Mouse (Mus musculus) heart, embryonic 15.5 days (tissue): ENCODE data around the gene Tspo2. TPM values are rescaled to one million over a fixed set of nuclear protein-coding genes. Genes with fewer than 3 reads are reported as not detected.
"Not testable (repeated sequence)": the region's sequence is repeated elsewhere in the genome, so short reads cannot be mapped to it uniquely, and the experiment has no call there.

Experiments
- ATAC-seq: fragments of 200-750 bp; cut with Nextera tagmentation; replicated peaks from 2 replicates; pipeline ENCODE4 v1.8.0; 2017; ENCODE audit warnings: low read depth, moderate TSS enrichment; ENCODE audit not compliant: insufficient number of reproducible peaks, insufficient read depth, low FRiP score
- H3K27ac ChIP-seq: fragments of 300-500 bp; sonication (generic); 2 replicates; pipeline ENCODE4 v1.5.1; 2015; ENCODE audit warnings: mild to moderate bottlenecking, inconsistent platforms
- H3K27me3 ChIP-seq: fragments of 300-500 bp; sonication (generic); 2 replicates; pipeline ENCODE4 v1.6.1; 2015; ENCODE audit warnings: inconsistent platforms
- H3K36me3 ChIP-seq: fragments of 300-500 bp; sonication (generic); 2 replicates; pipeline ENCODE4 v1.6.1; 2015; ENCODE audit warnings: mild to moderate bottlenecking, inconsistent platforms
- H3K4me1 ChIP-seq: fragments of 300-500 bp; sonication (generic); replicated peaks from 2 replicates; pipeline ENCODE4 v1.6.1; 2015; ENCODE audit warnings: inconsistent platforms
- H3K4me2 ChIP-seq: fragments of 300-500 bp; sonication (generic); 2 replicates; pipeline ENCODE4 v1.6.1; 2015; ENCODE audit warnings: inconsistent platforms, mild to moderate bottlenecking, moderate library complexity
- H3K4me3 ChIP-seq: fragments of 300-500 bp; sonication (generic); 2 replicates; pipeline ENCODE4 v1.5.1; 2015; ENCODE audit warnings: mild to moderate bottlenecking, inconsistent platforms
- H3K9ac ChIP-seq: fragments of 300-500 bp; sonication (generic); 2 replicates; pipeline ENCODE4 v1.6.1; 2015; ENCODE audit warnings: mild to moderate bottlenecking, inconsistent platforms
- H3K9me3 ChIP-seq: fragments of 300-500 bp; sonication (generic); replicated peaks from 2 replicates; pipeline ENCODE4 v1.6.1; 2016; ENCODE audit warnings: inconsistent platforms
- WGBS: fragments of 180-500 bp; shearing (Covaris S2); methylation state at CpG from one replicate; pipeline ENCODE4 v1.1.7; 2015; ENCODE audit warnings: mixed read lengths; 5-methylcytosine and 5-hydroxymethylcytosine counted together
- polyA plus RNA-seq: library from polyadenylated mRNA; unstranded; fragments of >200 nt; fragmentation: Nextera tagmentation; extraction: Ambion mirVana; gene quantifications from 2 replicates; pipeline ENCODE4 v1.2.1, GENCODE M21; 2015

Tspo2 gene
- 7.7 and 8.3 TPM in 2 replicates for polyA plus RNA-seq

GRCm38 (mm10) chr17:48451353-48451675 lies at the start of gene Tspo2:
TSS of gene Tspo2 (minus strand) at chr17:48451522.
- ATAC-seq, result 0 out of 2 replicates have a peak, but pooled peaks have one; percentile 26
- 53% methylated on average over 7 of the region's 7 CpGs for WGBS
- H3K27ac ChIP-seq, result no peak within 1 kb of the TSS
- no peak within 1 kb of the TSS for H3K9ac ChIP-seq
- no peaks in the 10 kb centered on the region for H3K36me3 ChIP-seq
- H3K4me3 ChIP-seq, result no peak within 1 kb of the TSS
- no peaks in the 10 kb centered on the region for H3K27me3 ChIP-seq
- H3K4me2 ChIP-seq, result no peak within 1 kb of the TSS
- H3K9me3 ChIP-seq, result no peaks in the 10 kb centered on the region
- no peaks in the 10 kb centered on the region for H3K4me1 ChIP-seq

GRCm38 (mm10) chr17:48500846-48501445 lies 49.6 kb upstream of the Tspo2 start:
- WGBS, result 70% methylated on average over 7 of the region's 7 CpGs
- H3K4me3 ChIP-seq, result no peak overlapping the region
- H3K36me3 ChIP-seq, result no peaks in the 10 kb centered on the region
- H3K27me3 ChIP-seq, result no peaks in the 10 kb centered on the region
- no peak overlapping the region for H3K4me2 ChIP-seq
- H3K9ac ChIP-seq, result no peak overlapping the region
- H3K9me3 ChIP-seq, result no peaks in the 10 kb centered on the region
- no peak overlapping the region for H3K27ac ChIP-seq
- peaks cover 5% of the 10 kb centered on the region for H3K4me1 ChIP-seq
- no peak for ATAC-seq

- ATAC-seq, result no peak
- 61% methylated on average over 3 of the region's 3 CpGs for WGBS
These were observed 46.7 kb upstream of the Tspo2 start for GRCm38 (mm10) chr17:48497986-48498385.

GRCm38 (mm10) chr17:48493986-48494385 lies 42.7 kb upstream of the Tspo2 start:
- H3K27me3 ChIP-seq, result no peaks in the 10 kb centered on the region
- no peak overlapping the region for H3K27ac ChIP-seq
- 56% methylated on average over 8 of the region's 8 CpGs for WGBS
- H3K9ac ChIP-seq, result no peak overlapping the region
- no peaks in the 10 kb centered on the region for H3K9me3 ChIP-seq
- no peak overlapping the region for H3K4me2 ChIP-seq
- H3K4me1 ChIP-seq, result no peaks in the 10 kb centered on the region
- H3K4me3 ChIP-seq, result no peak overlapping the region
- no peaks in the 10 kb centered on the region for H3K36me3 ChIP-seq
- no peak for ATAC-seq

More at GRCm38 (mm10) chr17:48497986-48498385, 46.7 kb upstream of the Tspo2 start:
- Histone ChIP-seq H3K27me3 (no peaks in the 10 kb centered on the region), H3K9me3 (no peaks in the 10 kb centered on the region), H3K4me2 (no peak overlapping the region), H3K36me3 (no peaks in the 10 kb centered on the region), H3K4me1 (no peaks in the 10 kb centered on the region), H3K27ac (no peak overlapping the region), H3K4me3 (no peak overlapping the region), H3K9ac (no peak overlapping the region)

GRCm38 (mm10) chr17:48493582-48493981 lies 42.3 kb upstream of the Tspo2 start:
- Histone ChIP-seq H3K27ac (no peak overlapping the region), H3K9ac (no peak overlapping the region), H3K4me2 (no peak overlapping the region), H3K4me3 (no peak overlapping the region), H3K36me3 (no peaks in the 10 kb centered on the region), H3K9me3 (no peaks in the 10 kb centered on the region), H3K27me3 (no peaks in the 10 kb centered on the region), H3K4me1 (no peaks in the 10 kb centered on the region)
- 64% methylated on average over 7 of the region's 7 CpGs for WGBS
- no peak for ATAC-seq

GRCm38 (mm10) chr17:48492621-48493020 lies 41.3 kb upstream of the Tspo2 start:
- Histone ChIP-seq H3K4me3 (no peak overlapping the region), H3K4me1 (no peaks in the 10 kb centered on the region), H3K27me3 (no peaks in the 10 kb centered on the region), H3K36me3 (no peaks in the 10 kb centered on the region), H3K9me3 (no peaks in the 10 kb centered on the region), H3K9ac (no peak overlapping the region), H3K27ac (no peak overlapping the region), H3K4me2 (no peak overlapping the region)
- WGBS, result 85% methylated on average over 8 of the region's 8 CpGs
- ATAC-seq, result no peak

- no peak for ATAC-seq
- H3K4me2 ChIP-seq, result no peak overlapping the region
- H3K9me3 ChIP-seq, result no peaks in the 10 kb centered on the region
- H3K9ac ChIP-seq, result no peak overlapping the region
- no peaks in the 10 kb centered on the region for H3K36me3 ChIP-seq
- no peaks in the 10 kb centered on the region for H3K4me1 ChIP-seq
- H3K4me3 ChIP-seq, result no peak overlapping the region
- WGBS, result 82% methylated on average over 3 of the region's 3 CpGs
- H3K27ac ChIP-seq, result no peak overlapping the region
- H3K27me3 ChIP-seq, result no peaks in the 10 kb centered on the region
These were observed 38.1 kb upstream of the Tspo2 start for GRCm38 (mm10) chr17:48489466-48489865.

GRCm38 (mm10) chr17:48484191-48484590 lies 32.9 kb upstream of the Tspo2 start:
- 83% methylated on average over 5 of the region's 5 CpGs for WGBS
- H3K9ac ChIP-seq, result no peak overlapping the region
- H3K36me3 ChIP-seq, result no peaks in the 10 kb centered on the region
- H3K27ac ChIP-seq, result no peak overlapping the region
- no peaks in the 10 kb centered on the region for H3K27me3 ChIP-seq
- H3K9me3 ChIP-seq, result no peaks in the 10 kb centered on the region
- ATAC-seq, result no peak
- no peak overlapping the region for H3K4me2 ChIP-seq
- no peak overlapping the region for H3K4me3 ChIP-seq
- H3K4me1 ChIP-seq, result no peaks in the 10 kb centered on the region

- 59% methylated on average over 5 of the region's 5 CpGs for WGBS
- Histone ChIP-seq H3K4me1 (no peaks in the 10 kb centered on the region), H3K9ac (no peak overlapping the region), H3K27ac (no peak overlapping the region), H3K36me3 (no peaks in the 10 kb centered on the region), H3K4me2 (no peak overlapping the region), H3K9me3 (no peaks in the 10 kb centered on the region), H3K4me3 (no peak overlapping the region), H3K27me3 (no peaks in the 10 kb centered on the region)
- no peak for ATAC-seq
These were observed 32.4 kb upstream of the Tspo2 start for GRCm38 (mm10) chr17:48483764-48484163.

- Histone ChIP-seq H3K36me3 (no peaks in the 10 kb centered on the region), H3K4me2 (no peak overlapping the region), H3K4me1 (no peaks in the 10 kb centered on the region), H3K9ac (no peak overlapping the region), H3K27me3 (no peaks in the 10 kb centered on the region), H3K27ac (no peak overlapping the region), H3K4me3 (no peak overlapping the region), H3K9me3 (no peaks in the 10 kb centered on the region)
- ATAC-seq, result no peak
- WGBS, result 82% methylated on average over 10 of the region's 10 CpGs
These were observed 28.6 kb upstream of the Tspo2 start for GRCm38 (mm10) chr17:48479952-48480351.

- H3K9me3 ChIP-seq, result no peaks in the 10 kb centered on the region
- no peak overlapping the region for H3K27ac ChIP-seq
- 85% methylated on average over 8 of the region's 8 CpGs for WGBS
- H3K9ac ChIP-seq, result no peak overlapping the region
- ATAC-seq, result no peak
- no peaks in the 10 kb centered on the region for H3K27me3 ChIP-seq
- no peak overlapping the region for H3K4me3 ChIP-seq
- no peak overlapping the region for H3K4me2 ChIP-seq
- no peaks in the 10 kb centered on the region for H3K36me3 ChIP-seq
- no peaks in the 10 kb centered on the region for H3K4me1 ChIP-seq
These were observed 24.1 kb upstream of the Tspo2 start for GRCm38 (mm10) chr17:48475444-48475843.

- not testable (repeated sequence) for H3K36me3 ChIP-seq, ATAC-seq, H3K9ac ChIP-seq, H3K27ac ChIP-seq, H3K4me3 ChIP-seq, H3K4me1 ChIP-seq, H3K4me2 ChIP-seq, H3K9me3 ChIP-seq, H3K27me3 ChIP-seq
- WGBS, result 73% methylated on average over 6 of the region's 6 CpGs
These were observed 23.0 kb upstream of the Tspo2 start for GRCm38 (mm10) chr17:48474282-48474681.
